Mouse (Mus musculus) liver, adult 2 months (tissue): Measurements from ENCODE around the gene Celf2.

Experiments
- CTCF ChIP-seq: fragments of 200-500 bp; IDR thresholded peaks from 2 replicates; pipeline ENCODE4 v1.5.1; 2011; ENCODE audit warnings: low read depth, low read length, control low read depth
- POLR2A ChIP-seq: fragments of 200-500 bp; IDR thresholded peaks from 2 replicates; pipeline ENCODE4 v1.6.1; 2011; ENCODE audit warnings: low read length, control low read depth; ENCODE audit not compliant: insufficient read depth; ENCODE audit errors: extremely low read depth

GRCm38 (mm10) chr2:6909921-6910320, 599.4 kb downstream of the Celf2 start:
- TF ChIP-seq CTCF (no peak), POLR2A (no peak)
